Mouse (Mus musculus) limb, embryonic 11.5 days (tissue): ENCODE results near the gene Hsd3b7. TPM values are rescaled to one million over a fixed set of nuclear protein-coding genes. Genes with fewer than 3 reads are reported as not detected.

Experiments used
- ATAC-seq: fragments of 200-750 bp; cut with Nextera tagmentation; 2 replicates; pipeline ENCODE4 v1.8.0; 2017; ENCODE audit warnings: low read depth; ENCODE audit not compliant: insufficient number of reproducible peaks, low FRiP score, low TSS enrichment
- DNase-seq: peaks from one replicate; pipeline ENCODE4 v3.0.0-alpha.2; 2015; ENCODE audit warnings: low spot score
- H3K27ac ChIP-seq: fragments of 300-500 bp; sonication (generic); replicated peaks from 2 replicates; pipeline ENCODE4 v1.5.1; 2014; ENCODE audit warnings: low read depth, mild to moderate bottlenecking, low read length
- H3K27me3 ChIP-seq: fragments of 300-500 bp; sonication (generic); 2 replicates; pipeline ENCODE4 v1.6.1; 2014; ENCODE audit warnings: mild to moderate bottlenecking, low read length, mixed read lengths; ENCODE audit not compliant: control insufficient read depth, insufficient read depth
- H3K36me3 ChIP-seq: fragments of 300-500 bp; sonication (generic); 2 replicates; pipeline ENCODE4 v1.6.1; 2014; ENCODE audit warnings: mild to moderate bottlenecking, low read length, moderate library complexity, mixed read lengths; ENCODE audit not compliant: control insufficient read depth, insufficient read depth
- H3K4me1 ChIP-seq: fragments of 300-500 bp; sonication (generic); 2 replicates; pipeline ENCODE4 v1.6.1; 2014; ENCODE audit warnings: low read length, mixed read lengths; ENCODE audit not compliant: control insufficient read depth, insufficient read depth
- H3K4me2 ChIP-seq: fragments of 300-500 bp; sonication (generic); 2 replicates; pipeline ENCODE4 v1.6.1; 2014; ENCODE audit warnings: low read depth, mild to moderate bottlenecking, moderate library complexity; ENCODE audit not compliant: severe bottlenecking
- H3K4me3 ChIP-seq: fragments of 300-500 bp; sonication (generic); 2 replicates; pipeline ENCODE4 v1.5.1; 2014; ENCODE audit warnings: low read depth, low read length
- H3K9ac ChIP-seq: fragments of 300-500 bp; sonication (generic); 2 replicates; pipeline ENCODE4 v1.6.1; 2014; ENCODE audit warnings: mild to moderate bottlenecking, low read length
- H3K9me3 ChIP-seq: fragments of 300-500 bp; sonication (generic); 2 replicates; pipeline ENCODE4 v1.6.1; 2016; ENCODE audit warnings: low read length; ENCODE audit not compliant: control insufficient read depth
- WGBS: fragments of 180-500 bp; shearing (Covaris S2); extraction: QIAGEN DNeasy Blood & Tissue Kit; methylation state at CpG from one replicate; pipeline ENCODE4 v1.1.7; 2014; 5-methylcytosine and 5-hydroxymethylcytosine counted together
- polyA plus RNA-seq: library from polyadenylated mRNA; unstranded; fragments of >200 nt; fragmentation: Nextera tagmentation; extraction: Ambion mirVana; gene quantifications from 2 replicates; pipeline ENCODE4 v1.2.1, GENCODE M21; 2014

Hsd3b7 gene
- polyA plus RNA-seq, 1 experiment from 2014 or later = 8.0 TPM

GRCm38 (mm10) chr7:127778350-127778749 is 22.1 kb upstream of the Hsd3b7 start:
- H3K4me3 ChIP-seq = peak overlapping the region; percentile 70
- no peaks in the 10 kb centered on the region for H3K9me3 ChIP-seq
- no peaks in the 10 kb centered on the region for H3K27me3 ChIP-seq
- no peak overlapping the region for H3K27ac ChIP-seq
- ATAC-seq (no peak), DNase-seq (no peak)
- H3K9ac ChIP-seq = peak overlapping the region; percentile 92
- peaks cover 7% of the 10 kb centered on the region; the same call in 1 of the 2 replicates for H3K36me3 ChIP-seq
- WGBS = 82% methylated on average over 4 of the region's 4 CpGs
- H3K4me1 ChIP-seq = peaks cover 8% of the 10 kb centered on the region
- peak overlapping the region; percentile 76 for H3K4me2 ChIP-seq

GRCm38 (mm10) chr7:127785308-127785707 is 15.1 kb upstream of the Hsd3b7 start, which contains the start of gene Gm49388:
TSS of gene Gm49388 (plus strand) at chr7:127785608.
- H3K4me2 ChIP-seq = no peak within 1 kb of the TSS
- no peaks in the 10 kb centered on the region for H3K9me3 ChIP-seq
- WGBS = 92% methylated on average over 7 of the region's 7 CpGs
- ATAC-seq (no peak), DNase-seq (no peak)
- H3K27ac ChIP-seq = no peak within 1 kb of the TSS
- H3K4me3 ChIP-seq = no peak within 1 kb of the TSS
- H3K9ac ChIP-seq = no peak within 1 kb of the TSS
- H3K27me3 ChIP-seq = no peaks in the 10 kb centered on the region
- H3K36me3 ChIP-seq = peaks cover 42% of the 10 kb centered on the region
- H3K4me1 ChIP-seq = no peaks in the 10 kb centered on the region

GRCm38 (mm10) chr7:127797076-127797845 is 3.1 kb upstream of the Hsd3b7 start:
- DNase-seq = no peak
- Histone ChIP-seq H3K9ac (no peak overlapping the region), H3K36me3 (peaks cover 35% of the 10 kb centered on the region), H3K4me3 (no peak overlapping the region), H3K4me2 (no peak overlapping the region), H3K9me3 (no peaks in the 10 kb centered on the region), H3K27ac (no peak overlapping the region), H3K27me3 (no peaks in the 10 kb centered on the region), H3K4me1 (no peaks in the 10 kb centered on the region)
- no peak for ATAC-seq
- WGBS = 92% methylated on average over 23 of the region's 23 CpGs

GRCm38 (mm10) chr7:127798591-127798990 is 1.8 kb upstream of the Hsd3b7 start:
- no peak for DNase-seq
- 89% methylated on average over 4 of the region's 4 CpGs for WGBS
- no peak for ATAC-seq

GRCm38 (mm10) chr7:127799211-127799610 is 1.2 kb upstream of the Hsd3b7 start:
- WGBS = 90% methylated on average over 13 of the region's 13 CpGs
- Histone ChIP-seq H3K4me2 (no peak overlapping the region), H3K9ac (no peak overlapping the region), H3K9me3 (no peaks in the 10 kb centered on the region), H3K27ac (no peak overlapping the region), H3K27me3 (no peaks in the 10 kb centered on the region), H3K36me3 (peaks cover 33% of the 10 kb centered on the region), H3K4me1 (no peaks in the 10 kb centered on the region), H3K4me3 (no peak overlapping the region)
- no peak for DNase-seq
- ATAC-seq = no peak

More at GRCm38 (mm10) chr7:127798591-127798990, 1.8 kb upstream of the Hsd3b7 start:
- Histone ChIP-seq H3K36me3 (peaks cover 33% of the 10 kb centered on the region), H3K9ac (no peak overlapping the region), H3K27ac (no peak overlapping the region), H3K4me3 (no peak overlapping the region), H3K4me1 (no peaks in the 10 kb centered on the region), H3K27me3 (no peaks in the 10 kb centered on the region), H3K9me3 (no peaks in the 10 kb centered on the region), H3K4me2 (no peak overlapping the region)

GRCm38 (mm10) chr7:127799738-127800137 is 666 bp upstream of the Hsd3b7 start:
- no peak overlapping the region for H3K27ac ChIP-seq
- H3K4me1 ChIP-seq = no peaks in the 10 kb centered on the region
- H3K4me3 ChIP-seq = no peak overlapping the region
- no peak overlapping the region for H3K4me2 ChIP-seq
- H3K9ac ChIP-seq = no peak overlapping the region
- peaks cover 33% of the 10 kb centered on the region for H3K36me3 ChIP-seq
- DNase-seq (no peak), ATAC-seq (no peak)
- H3K27me3 ChIP-seq = no peaks in the 10 kb centered on the region
- H3K9me3 ChIP-seq = no peaks in the 10 kb centered on the region
- WGBS = 96% methylated on average over 1 of the region's 1 CpGs

- Histone ChIP-seq H3K4me3 (0 out of 2 replicates have a peak overlapping the region, but pooled peaks have one; percentile 5), H3K4me1 (no peaks in the 10 kb centered on the region), H3K27me3 (no peaks in the 10 kb centered on the region), H3K36me3 (peaks cover 22% of the 10 kb centered on the region; the same call in 1 of the 2 replicates), H3K4me2 (no peak overlapping the region), H3K9me3 (no peaks in the 10 kb centered on the region), H3K27ac (no peak overlapping the region), H3K9ac (peak overlapping the region; percentile 27; the same call in 1 of the 2 replicates)
- DNase-seq (no peak), ATAC-seq (no peak)
- WGBS = 93% methylated on average over 8 of the region's 8 CpGs
Measured at GRCm38 (mm10) chr7:127801010-127801621, 712 bp downstream of the Hsd3b7 start.

GRCm38 (mm10) chr7:127802313-127802712 is 1.9 kb downstream of the Hsd3b7 start:
- H3K9me3 ChIP-seq = no peaks in the 10 kb centered on the region
- no peak overlapping the region for H3K4me2 ChIP-seq
- DNase-seq (no peak), ATAC-seq (no peak)
- no peak overlapping the region for H3K9ac ChIP-seq
- H3K36me3 ChIP-seq = peaks cover 17% of the 10 kb centered on the region; the same call in 1 of the 2 replicates
- H3K4me1 ChIP-seq = no peaks in the 10 kb centered on the region
- 91% methylated on average over 17 of the region's 17 CpGs for WGBS
- no peak overlapping the region for H3K27ac ChIP-seq
- no peaks in the 10 kb centered on the region for H3K27me3 ChIP-seq
- H3K4me3 ChIP-seq = no peak overlapping the region
